Mouse (Mus musculus) c-Kit-positive CD71-positive TER-119-positive erythroid progenitor cells, embryonic 14.5 days (primary cell): ENCODE measurements at regions not wholly inside any gene's neighbourhood (a gene's known extent, or its start where the extent isn't known, plus 50 kb on each side); places are given as distances from the start of the nearest gene placed in this dataset.
A peak's percentile ranks its signal among the peaks of the same experiment; 100 is the strongest.

Source experiments
- DNase-seq: peaks from one replicate; pipeline ENCODE4 v3.0.0-alpha.2; 2013; ENCODE audit warnings: low spot score

- no peak for DNase-seq
Measured at GRCm38 (mm10) chr19:20035223-20035622, 355.5 kb downstream of the Anxa1 start.

- DNase-seq: no peak
Measured at GRCm38 (mm10) chr19:20027667-20028282, 363.0 kb downstream of the Anxa1 start.

GRCm38 (mm10) chr19:20014114-20014513 lies 376.6 kb downstream of the Anxa1 start:
- DNase-seq: no peak

GRCm38 (mm10) chr19:20009801-20010441 lies 380.8 kb downstream of the Anxa1 start:
- DNase-seq: no peak

GRCm38 (mm10) chr19:20005932-20006625 lies 384.7 kb downstream of the Anxa1 start:
- no peak for DNase-seq

GRCm38 (mm10) chr19:19987255-19987654 lies 403.5 kb downstream of the Anxa1 start:
- DNase-seq: no peak

- DNase-seq: no peak
Measured at GRCm38 (mm10) chr19:19978816-19979215, 411.9 kb downstream of the Anxa1 start.

GRCm38 (mm10) chr19:19977609-19978259 lies 413.0 kb downstream of the Anxa1 start:
- no peak for DNase-seq

GRCm38 (mm10) chr19:19976776-19977175 lies 414.0 kb downstream of the Anxa1 start:
- no peak for DNase-seq

- no peak for DNase-seq
Measured at GRCm38 (mm10) chr19:19969780-19970512, 420.8 kb downstream of the Anxa1 start.

- DNase-seq: no peak
Measured at GRCm38 (mm10) chr19:19969335-19969734, 421.4 kb downstream of the Anxa1 start.

- no peak for DNase-seq
Measured at GRCm38 (mm10) chr19:19945247-19945646, 445.5 kb downstream of the Anxa1 start.

- DNase-seq: no peak
Measured at GRCm38 (mm10) chr19:19942697-19943096, 448.0 kb downstream of the Anxa1 start.

GRCm38 (mm10) chr19:19921109-19921508 lies 469.6 kb downstream of the Anxa1 start:
- DNase-seq: no peak

GRCm38 (mm10) chr19:19885933-19886710 lies 504.6 kb downstream of the Anxa1 start:
- DNase-seq: no peak

GRCm38 (mm10) chr19:19880895-19881294 lies 509.8 kb downstream of the Anxa1 start:
- no peak for DNase-seq

- DNase-seq: no peak
Measured at GRCm38 (mm10) chr19:19848152-19848551, 542.6 kb downstream of the Anxa1 start.

GRCm38 (mm10) chr19:19807992-19808391 lies 582.8 kb downstream of the Anxa1 start:
- no peak for DNase-seq

- peak; percentile 0 for DNase-seq
Measured at GRCm38 (mm10) chr19:19793835-19794234, 596.9 kb downstream of the Anxa1 start.

- DNase-seq: no peak
Measured at GRCm38 (mm10) chr19:19783507-19783906, 607.2 kb downstream of the Anxa1 start.

GRCm38 (mm10) chr19:19777891-19778290 lies 612.9 kb downstream of the Anxa1 start:
- no peak for DNase-seq
